Mouse (Mus musculus): ENCODE data around the gene Cc2d1a.

GRCm38 (mm10) chr8:84183261-84184084, 35.7 kb upstream of the Cc2d1a start:
- TF ChIP-seq POLR2A (IDR thresholded peaks at IDR 0.05; ENCODE audit: insufficient read depth, low read depth, low read length) (no peak), EP300 (IDR thresholded peaks at IDR 0.05; ENCODE audit: insufficient read depth, low read depth, low read length) (no peak), CTCF (IDR thresholded peaks at IDR 0.05) (no peak)

All from heart, adult 2 months (tissue).